Mouse (Mus musculus): ENCODE measurements at regions not wholly inside any gene's neighbourhood (a gene's known extent, or its start where the extent isn't known, plus 50 kb on each side); places are given as distances from the start of the nearest gene placed in this dataset.

DNA sequence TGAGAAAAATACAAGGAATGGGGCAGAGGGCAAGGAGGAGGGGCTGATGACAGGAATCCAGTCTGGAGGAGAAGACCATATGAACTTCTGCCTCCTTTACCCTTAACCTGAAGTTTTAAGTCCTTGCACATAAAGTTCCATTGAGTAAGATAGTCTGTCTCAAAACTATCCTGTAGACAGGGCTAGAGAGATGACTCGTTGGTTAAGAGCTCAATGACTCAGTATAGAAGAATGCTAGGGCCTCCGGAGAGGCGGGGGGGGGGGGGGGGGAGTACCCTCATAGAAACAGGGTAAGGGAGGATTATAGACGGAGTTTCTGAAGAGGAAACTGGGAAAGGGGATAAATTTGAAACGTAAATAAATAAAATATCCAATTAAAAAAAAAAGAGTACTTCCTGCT lies 191.8 kb upstream of the Gcfc2 start:
- no peak for DNase-seq (ENCODE audit: low read depth)

DNA sequence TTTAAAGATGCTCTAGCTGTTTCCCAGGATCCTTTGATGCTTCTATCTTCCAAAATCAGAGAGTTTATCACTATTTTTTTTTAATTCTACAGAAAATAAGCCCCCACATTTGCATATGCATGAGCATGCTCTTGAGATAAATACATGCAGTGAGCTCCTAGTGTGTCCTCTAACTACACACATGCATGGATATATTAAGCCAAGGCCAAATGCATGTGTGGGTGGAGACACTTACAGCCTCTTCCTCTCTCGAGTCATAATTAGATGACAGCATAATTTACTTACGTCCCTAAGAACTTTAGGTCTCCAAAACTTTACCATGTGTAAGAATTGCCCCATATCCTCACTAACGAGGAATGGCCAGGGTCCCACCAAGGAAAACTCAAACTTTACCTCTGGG lies 189.9 kb upstream of the Gcfc2 start:
- DNase-seq (ENCODE audit: low read depth), result no peak

DNA sequence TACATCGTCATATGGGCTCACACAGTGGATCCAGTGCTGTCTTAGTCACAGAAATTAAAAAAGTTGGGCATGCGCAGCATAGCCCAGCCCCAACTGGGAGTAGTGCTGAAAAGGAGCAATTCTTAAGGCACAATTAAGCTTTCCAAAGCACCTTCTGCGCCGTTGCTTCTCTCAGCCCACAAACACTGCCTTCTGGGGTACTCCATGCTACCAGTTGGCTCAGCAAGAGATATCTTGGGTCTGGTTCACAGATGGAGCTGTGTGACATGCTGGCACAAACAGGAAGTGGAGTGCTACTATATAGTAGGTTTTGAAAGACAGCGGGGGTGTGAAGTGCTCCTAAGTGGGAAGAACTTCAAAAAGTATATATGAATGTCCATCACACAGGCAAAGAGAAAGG lies 185.0 kb upstream of the Gcfc2 start:
- no peak for DNase-seq (ENCODE audit: low read depth)

DNA sequence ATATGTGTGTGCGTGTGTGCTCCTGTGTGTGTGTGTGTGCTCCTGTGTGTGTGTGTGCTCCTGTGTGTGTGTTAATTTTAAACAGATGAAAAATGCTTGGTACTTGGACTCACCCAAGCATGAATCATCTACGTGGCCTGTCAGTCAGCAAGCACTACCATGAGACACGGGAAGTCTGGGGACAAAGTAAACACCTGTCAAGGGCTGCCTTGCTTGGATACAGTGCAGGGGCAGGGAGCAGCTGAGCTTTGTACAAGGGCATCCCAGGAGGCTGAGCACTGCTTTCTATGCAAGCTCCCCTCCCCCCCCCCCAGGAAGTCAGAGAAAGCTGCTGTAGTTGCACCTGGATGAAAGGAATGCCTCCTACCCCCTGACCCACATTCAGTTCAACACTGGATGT lies 173.8 kb upstream of the Gcfc2 start:
- no peak for DNase-seq (ENCODE audit: low read depth)

DNA sequence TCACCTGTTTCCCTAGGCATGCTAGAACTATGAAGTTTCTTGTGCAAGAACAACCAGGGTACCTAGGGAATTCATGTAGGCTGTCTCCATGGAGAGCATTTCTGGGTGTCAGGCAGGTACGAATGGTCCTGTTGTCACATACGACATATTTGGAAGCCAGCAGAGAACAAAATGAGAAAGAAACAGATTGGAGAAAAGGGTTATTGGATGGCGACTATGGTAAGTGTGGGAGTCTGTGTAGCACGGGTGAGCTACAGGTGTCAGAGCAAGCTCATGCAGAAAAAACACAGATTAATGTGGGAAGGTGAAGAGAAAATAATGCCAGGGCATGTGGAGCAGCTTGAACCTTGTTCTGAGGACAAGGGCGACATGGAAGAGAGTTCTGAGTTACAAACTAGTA lies 171.8 kb upstream of the Gcfc2 start:
- no peak for DNase-seq (ENCODE audit: low read depth)

DNA sequence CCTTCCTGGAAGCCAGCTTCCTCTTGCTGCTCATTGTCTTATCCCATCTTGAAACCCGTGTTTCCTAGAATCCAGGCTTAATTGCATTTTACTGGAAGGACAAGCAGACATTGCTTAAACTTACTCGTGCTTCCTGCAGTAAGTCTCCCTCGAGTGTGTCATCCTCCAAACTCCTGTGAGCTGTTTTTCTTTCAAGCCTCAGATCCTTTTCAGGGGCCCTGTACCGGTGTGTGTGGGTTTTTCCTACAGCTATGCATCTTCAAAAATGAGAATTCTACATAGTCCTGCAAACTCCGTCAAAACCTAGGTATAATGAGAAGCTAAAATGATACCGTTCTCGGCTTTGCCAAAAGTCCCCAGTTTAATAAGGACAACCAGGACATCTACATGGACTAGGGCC lies 167.2 kb upstream of the Gcfc2 start:
- DNase-seq (ENCODE audit: low read depth), result no peak

DNA sequence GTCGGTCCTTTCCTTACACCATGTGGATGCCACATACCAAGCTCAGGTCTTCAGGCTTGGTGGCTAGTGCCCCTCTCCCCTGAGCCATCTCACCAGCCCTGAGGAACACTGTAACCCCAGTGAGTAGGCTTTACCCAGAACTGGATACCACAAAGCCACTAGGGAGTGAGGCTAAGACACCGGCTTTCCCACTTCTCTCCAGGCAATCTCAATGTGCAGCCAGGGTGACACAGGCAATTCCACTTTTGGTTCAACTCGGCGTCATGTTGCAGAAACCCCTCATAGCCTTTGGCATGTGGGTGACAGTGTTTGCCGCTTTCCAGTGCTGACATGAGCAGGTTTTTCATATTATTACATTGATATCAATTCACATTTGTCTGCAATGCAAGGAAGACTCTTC lies 164.6 kb upstream of the Gcfc2 start:
- DNase-seq (ENCODE audit: low read depth), result no peak

DNA sequence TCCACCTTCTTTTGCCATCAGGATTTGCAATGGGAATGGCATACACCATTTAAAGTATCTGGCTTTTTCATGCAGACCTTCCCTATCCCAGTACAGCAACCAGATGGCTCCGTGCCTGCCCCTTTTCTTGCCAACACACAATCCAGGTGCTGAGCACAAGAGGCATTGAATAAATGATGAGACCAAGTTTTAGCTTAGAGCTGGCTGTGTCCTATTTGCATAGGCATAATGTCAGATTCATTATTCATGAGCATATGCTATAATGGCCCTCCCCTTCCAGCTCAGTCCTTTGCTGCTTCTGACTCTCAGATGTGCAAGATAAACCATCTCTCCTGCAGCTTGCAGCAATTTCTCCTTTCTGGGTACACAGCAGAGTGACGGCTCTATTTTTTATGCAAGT lies 163.3 kb upstream of the Gcfc2 start:
- DNase-seq (ENCODE audit: low read depth), result no peak

DNA sequence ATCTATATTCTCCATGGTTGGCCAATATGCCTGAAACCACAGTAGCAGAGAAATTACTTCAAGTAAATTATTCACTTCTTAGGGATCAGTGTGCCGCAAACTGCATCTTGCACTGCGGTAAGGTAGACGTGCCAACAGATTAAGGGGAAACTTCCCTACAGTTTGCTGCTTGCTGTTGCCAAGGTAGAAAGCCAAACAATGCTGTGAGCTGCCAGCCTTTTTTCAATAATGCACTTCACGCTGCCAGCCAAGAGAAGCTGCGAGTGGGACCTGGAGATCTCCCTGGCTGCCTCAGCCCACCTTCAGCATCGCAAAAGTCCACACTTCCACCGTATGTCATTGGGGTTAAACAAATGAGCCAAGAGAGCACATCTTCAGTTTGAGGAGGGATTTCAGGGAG lies 157.6 kb upstream of the Gcfc2 start:
- no peak for DNase-seq (ENCODE audit: low read depth)

DNA sequence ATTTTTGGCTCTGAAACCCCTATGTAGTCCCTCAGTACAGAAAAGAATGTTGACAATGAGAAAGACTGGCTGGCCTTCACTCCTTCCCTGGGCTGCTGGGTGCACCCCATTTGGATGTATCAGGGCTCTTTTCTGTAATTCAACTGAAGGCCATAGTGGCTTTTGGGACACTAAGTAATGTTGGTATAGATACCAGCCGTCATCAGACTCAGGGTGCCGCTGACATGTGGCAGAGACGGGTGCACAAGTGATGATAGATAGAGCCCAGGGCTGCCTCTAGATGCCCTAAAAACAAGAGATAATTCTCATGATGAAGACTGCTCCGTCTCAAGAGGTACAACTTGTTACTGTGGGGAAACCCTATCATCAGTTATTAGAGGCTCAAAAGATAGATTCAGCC lies 156.7 kb upstream of the Gcfc2 start:
- no peak for DNase-seq (ENCODE audit: low read depth)

DNA sequence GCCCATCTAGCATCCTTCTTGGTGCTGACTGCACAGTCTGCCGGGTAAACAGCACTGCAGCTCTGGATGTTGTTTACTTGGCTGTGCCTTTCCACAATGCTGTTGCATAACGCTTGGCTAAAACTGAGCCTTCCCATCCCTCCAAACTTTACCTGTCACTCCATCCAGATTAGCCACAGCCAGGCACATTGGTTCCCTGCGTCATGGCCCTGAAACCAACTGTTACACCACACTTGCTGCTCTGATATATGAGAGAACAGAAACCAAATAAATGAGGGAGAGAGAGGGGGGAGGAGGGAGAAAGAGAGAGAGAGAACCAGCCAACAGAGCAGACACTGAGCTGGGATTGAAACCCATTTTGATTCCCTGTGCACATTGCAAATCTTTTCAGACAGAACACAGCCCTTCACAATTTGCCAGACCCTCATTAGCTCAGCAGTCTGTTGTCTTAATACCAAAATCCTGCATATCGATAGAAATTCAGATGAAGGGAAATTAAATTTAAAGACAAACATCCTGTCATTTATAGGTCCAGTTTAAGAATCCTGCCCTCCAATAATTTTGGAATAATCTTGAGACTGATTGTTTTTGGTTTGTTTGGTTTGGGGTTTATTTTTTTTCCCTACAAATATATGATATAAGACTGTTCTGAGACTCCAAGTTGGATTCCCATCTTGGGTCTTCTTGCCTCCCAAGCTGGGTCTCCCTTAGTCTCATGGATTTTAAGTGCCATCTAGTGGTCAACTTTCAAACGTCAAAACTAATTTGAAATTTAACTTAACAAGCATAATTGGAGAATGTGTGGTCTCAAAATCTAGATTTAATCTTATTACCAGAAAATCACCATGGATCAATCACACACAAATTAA lies 154.6 kb upstream of the Gcfc2 start:
- peak; percentile 7 for DNase-seq (ENCODE audit: low read depth)

DNA sequence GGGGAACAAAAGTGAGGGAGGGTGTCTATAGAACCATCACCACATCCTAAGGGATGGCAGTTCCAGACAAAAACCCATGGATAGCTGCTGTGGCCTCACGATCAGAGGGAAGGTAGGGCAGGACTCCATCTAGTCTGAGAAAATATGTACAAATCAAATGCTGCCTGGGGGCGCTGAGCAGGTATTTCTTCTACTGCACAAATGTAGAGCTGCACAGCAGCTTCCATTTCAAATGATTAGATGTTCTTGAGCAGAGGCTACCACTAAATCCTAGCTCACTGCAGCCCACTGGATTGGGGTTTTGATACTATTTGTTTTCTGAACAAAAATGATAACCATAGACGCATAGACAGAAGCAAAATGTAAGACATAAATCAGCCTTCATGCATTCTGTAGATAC lies 153.2 kb upstream of the Gcfc2 start:
- no peak for DNase-seq (ENCODE audit: low read depth)

DNA sequence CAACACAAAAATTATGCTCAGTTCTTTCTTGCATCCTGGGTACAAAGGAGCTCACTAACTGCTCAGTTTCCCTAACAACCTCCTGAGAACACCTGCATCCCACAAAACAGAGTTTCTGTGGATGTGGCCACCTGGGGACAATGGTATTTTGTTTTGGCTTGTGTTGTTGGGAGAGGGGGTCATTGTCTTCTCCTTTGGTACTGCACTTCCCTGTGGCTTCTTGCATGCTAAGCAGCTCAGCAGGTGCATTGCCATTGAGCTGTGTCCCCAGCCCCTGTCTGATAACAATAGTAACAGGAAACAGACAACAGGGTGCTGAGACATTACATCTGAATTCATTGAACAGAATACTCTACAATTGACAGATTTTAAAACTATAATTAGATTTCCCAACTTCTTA lies 151.6 kb upstream of the Gcfc2 start:
- no peak for DNase-seq (ENCODE audit: low read depth)

DNA sequence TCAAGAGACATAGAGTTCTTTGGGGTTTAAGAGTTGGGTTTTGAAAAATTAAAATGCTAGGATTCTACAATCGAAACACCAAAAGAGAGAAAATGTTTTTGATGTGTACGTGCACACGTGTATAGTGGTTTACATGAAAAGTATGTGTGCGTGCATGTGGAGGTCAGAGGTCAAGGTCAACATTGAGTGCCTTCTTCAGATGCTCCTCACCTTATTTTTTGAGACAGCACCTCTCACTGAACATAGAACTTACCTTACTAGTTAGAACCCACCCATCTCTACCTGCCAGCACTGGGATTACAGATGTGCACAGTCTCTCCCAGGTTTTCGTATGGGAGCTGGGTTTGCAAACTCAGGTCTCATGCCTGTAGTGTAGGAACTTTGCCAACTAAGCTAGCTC lies 141.3 kb upstream of the Gcfc2 start:
- no peak for DNase-seq (ENCODE audit: low read depth)

DNA sequence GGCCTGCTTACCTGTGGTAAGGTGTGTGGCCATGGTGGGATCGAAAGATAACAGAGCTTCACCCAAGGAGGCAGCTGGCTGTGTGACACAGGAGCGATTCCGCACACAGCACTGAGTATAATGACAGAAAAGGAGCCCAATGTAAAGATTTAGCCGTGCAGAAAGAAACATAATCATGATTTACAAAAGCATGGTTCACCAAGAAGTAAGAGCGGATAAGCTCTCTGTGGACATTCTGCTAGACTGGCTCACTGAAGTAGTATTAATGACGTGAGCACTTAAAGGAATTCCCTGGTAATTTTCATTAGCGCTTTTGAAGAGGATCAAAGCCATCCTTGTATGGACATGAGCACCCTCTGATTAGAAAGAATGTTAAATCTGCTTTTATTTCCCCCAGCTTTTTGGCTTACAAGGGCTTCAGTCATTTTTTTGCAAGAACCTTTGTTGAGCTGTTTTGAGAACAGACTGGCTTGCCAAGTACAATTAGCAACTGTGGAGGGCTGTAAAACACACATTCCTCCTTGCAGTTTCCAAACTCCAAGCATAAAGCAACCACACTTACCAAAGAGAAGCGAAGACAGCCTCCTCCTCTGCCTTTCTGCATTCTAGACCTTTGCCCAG lies 140.5 kb upstream of the Gcfc2 start:
- no peak for DNase-seq (ENCODE audit: low read depth)

DNA sequence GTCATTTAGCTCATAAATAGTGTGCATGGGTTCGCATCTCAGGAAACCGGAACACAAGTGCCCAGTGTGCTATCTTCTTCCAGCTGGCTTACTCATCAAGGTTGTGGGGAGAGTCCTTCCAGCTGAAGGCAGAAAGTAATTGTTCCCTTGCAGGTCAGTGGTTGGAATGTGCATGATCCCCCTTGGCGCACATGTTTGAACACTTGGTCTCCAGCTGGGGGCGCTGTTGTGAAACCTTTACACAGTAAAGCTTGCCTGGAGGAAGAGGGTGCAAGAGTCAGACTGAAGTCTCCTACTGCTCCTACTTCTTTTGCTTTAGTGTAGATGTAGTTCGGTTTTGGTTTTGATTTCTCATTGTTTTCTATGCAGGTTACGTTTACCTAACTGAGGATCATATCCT lies 128.2 kb upstream of the Gcfc2 start:
- no peak for DNase-seq (ENCODE audit: low read depth)

DNA sequence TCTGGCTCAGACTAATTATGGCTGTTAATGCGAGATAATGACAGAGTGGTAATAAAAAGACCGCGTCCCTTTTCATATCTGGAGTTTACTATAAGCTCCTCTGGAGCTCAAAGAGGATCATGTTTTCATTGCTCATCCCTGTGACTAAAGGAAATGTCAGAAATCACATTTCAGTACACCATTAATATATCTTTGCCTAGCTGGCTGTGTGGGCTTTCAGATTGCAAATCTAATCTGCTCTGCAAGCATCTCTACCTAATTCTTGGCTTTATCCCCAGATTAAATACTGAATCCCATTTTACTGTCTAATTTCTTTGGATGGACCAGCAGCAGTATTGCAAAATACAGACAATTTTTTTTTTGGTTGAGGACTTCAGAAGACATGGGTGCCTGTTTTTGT lies 122.6 kb upstream of the Gcfc2 start:
- DNase-seq (ENCODE audit: low read depth), result no peak

DNA sequence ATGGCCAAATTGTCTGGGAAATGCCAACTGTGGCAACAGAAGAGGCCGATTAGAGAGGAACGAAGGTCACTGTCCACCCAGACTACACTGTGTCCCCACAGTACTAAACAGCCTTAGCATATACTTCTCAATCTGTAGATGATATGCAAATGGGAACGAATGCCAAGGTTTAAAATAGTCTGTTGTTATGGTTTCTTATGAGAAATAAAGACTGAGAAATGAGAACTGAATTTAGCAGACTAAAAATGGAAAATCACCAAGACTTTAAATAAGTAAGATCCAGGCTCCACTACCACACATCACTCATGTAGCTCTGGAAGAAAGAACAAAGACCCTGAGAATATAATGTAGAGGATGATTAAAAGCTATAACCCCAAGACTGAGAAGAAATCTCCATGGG lies 121.7 kb upstream of the Gcfc2 start:
- DNase-seq (ENCODE audit: low read depth), result no peak

DNA sequence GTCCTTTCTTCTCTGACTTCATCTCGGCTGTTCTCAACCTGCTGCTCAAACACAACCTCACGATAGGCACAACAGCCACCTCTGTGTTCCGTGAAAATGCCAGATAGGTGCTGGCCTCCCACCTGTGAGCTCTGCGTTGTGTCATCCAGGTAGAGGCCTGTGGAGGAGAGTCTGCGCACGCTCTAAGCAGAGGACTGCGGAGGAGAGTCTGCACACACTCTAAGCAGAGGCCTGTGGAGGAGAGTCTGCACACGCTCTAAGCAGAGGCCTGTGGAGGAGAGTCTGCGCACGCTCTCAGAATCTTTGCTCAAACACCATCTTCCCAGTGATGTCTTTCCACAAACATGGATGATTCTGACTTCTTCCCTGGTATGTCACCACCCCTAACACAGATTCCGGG lies 117.5 kb upstream of the Gcfc2 start:
- no peak for DNase-seq (ENCODE audit: low read depth)

DNA sequence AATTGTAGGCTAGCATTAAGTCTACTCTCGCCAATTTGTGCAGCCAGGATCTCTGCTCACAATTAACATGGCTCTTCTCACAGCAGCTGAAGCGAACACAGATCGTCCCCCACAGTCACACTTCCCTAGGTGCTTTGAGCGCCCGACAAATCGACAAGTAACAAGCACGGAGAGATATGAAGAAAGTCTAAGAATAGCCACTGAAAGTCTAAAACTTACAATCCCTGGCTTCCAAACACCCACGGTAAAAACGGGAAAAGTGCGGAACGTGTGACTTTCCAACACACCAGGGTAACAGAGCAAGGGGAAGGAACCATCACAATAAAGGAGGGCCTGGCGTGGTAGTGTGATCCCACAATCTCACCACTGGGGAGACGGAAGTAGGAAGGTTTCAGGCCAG lies 114.8 kb upstream of the Gcfc2 start:
- no peak for DNase-seq (ENCODE audit: low read depth)

DNA sequence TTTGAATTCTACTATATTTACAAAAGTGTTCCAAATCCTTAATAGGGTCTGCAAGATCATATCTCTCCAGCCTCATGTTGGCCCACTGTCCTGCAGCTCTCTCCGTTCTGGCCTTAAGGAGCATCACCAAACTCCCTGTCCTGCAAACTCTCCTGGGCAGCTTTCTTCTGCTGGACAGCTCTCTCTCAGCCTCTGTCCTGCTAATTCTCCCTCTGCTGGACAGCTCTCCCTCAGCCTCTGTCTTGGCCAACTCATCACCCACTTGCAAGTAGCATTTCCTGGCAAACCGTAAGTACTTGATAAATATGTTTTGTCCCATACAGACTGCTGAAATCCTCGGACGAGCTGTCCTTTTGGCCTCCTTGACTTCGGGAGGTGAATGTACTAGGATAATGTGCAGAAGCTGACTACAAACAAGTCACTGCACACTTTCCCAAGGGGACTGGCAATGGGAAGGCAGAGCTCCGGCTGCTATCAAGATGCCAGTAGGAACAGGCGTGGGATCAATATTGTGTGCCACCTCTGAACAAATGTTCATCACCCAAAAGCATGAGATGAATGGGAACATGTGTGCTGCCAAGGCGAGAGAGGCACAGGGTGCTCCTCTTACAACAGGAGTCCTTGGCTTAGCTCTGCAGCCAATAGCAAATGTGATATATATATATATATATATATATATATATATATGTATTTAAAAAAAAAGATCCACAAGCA lies 108.1 kb upstream of the Gcfc2 start:
- DNase-seq (ENCODE audit: low read depth), result no peak

DNA sequence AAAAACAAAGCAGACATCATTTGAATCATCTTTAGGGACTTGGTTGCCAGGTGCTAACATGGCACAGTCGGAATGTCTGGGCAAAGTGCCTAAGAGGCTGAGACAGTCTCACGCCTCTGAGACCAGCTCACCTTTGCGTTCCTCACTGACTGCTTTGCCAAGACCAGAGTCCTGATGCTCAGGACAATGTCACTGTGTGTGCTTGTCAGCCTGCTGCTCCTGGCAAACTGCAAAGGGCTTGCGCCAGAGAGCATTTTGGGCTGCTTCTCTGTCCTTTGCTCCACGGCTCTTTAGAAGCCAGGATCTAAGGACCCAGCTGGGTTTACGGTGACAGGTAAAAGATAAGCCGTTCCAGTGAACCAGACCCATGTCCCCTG lies 107.5 kb upstream of the Gcfc2 start:
- no peak for DNase-seq (ENCODE audit: low read depth)

DNA sequence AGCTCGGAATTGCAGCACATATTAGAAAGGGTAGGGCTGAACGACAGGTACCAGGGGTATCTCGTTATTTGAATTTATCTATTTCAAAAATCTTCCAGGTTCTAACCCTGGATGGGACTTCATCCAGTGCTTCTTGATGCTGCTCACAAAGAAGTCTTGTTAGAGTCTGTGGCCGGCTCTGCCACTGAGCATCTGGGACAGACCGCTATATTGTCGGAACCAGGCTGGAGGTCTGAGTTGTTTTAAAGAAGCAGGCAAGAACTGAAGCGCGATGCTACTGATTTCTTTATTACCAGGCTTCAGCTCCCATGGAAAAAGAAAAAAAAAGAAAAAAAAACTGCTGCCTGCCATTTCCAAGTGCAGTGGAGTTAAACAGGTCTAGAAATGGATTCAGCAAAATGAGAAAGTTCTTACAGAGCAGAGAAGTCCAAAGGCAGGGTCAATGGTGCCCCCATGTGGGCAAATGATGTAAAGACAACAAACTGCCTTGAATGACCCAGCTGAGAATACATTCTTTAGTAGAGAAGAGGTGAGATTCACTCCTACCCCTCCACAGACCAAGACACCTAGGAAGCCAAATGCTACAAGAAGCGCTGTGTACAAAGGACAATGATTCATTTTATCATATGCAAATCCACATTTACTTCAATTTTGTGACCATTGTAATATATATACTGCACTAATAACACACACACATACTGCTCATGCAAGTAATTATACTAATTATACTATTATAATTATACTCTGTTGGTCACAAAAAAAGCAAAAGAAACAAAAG lies 106.2 kb upstream of the Gcfc2 start:
- peak; percentile 12 for DNase-seq (ENCODE audit: low read depth)

Data from c-Kit-positive CD71-negative TER-119-negative erythroid progenitor cells, embryonic 14.5 days (primary cell).